Mouse (Mus musculus): ENCODE results near the gene Fbxo48. TPM values are rescaled to one million over a fixed set of nuclear protein-coding genes. Genes with fewer than 3 reads are reported as not detected.

The Fbxo48 gene
- 1 to 10 TPM; 1.7 to 2.7 TPM for total RNA-seq (2021)
- long read RNA-seq, experiment 1 = 0 reads
- long read RNA-seq, experiment 2, partial matches to known transcripts = 0 of 1 reads
- long read RNA-seq, experiment 2, other reads (novel, unspliced or antisense) = 1 of 1 reads

DNA sequence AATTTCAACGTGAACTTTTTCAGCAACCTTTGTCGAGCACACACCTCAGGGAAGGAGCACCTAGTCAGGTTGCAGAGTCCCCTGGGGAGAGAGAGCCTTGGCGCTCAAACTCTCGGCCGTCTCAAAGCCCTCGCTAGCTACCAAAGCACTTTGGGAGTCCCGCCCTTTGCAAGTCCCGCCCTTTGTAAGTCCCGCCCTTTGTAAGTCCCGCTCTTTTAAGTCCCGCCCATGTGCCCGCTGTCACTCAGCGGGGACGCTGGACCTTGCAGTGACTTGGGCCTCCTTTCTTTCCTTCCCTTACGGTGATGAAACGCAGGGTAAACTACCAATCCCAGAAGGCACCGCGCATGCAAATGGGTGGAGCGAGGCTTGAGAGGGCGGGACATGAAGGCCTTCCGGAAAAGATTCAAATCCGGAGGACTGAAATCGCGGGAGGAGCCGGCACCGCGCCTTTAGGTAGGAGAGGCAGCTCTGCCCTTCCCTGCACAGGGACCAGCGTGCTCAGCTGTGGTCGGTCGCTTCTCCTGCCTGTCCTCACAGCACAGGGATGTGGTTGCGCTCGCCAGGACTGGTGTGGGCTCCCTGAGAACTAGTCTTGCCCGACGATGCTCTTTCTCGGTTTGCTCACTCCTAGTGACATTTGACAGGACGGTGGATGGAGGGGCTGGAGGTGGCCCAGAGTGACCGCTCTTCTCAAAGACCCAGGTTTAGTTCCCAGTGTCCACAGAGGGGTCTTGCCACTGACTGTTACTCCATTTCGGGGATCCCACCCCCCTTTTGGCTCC lies at the start of gene Fbxo48:
Fbxo48 (plus strand) TSS at position 400 of the 785 bp plus-strand sequence.
- no peak for TF ChIP-seq CTCF (conservative IDR thresholded peaks at IDR 0.05)
- peak; percentile 94 to 97 for DNase-seq (ENCODE audit: low spot score in 2 of 2)
- Histone ChIP-seq H3K4me3 (peak within 1 kb of the TSS; percentile 77), H3K27ac (no peak within 1 kb of the TSS)

DNA sequence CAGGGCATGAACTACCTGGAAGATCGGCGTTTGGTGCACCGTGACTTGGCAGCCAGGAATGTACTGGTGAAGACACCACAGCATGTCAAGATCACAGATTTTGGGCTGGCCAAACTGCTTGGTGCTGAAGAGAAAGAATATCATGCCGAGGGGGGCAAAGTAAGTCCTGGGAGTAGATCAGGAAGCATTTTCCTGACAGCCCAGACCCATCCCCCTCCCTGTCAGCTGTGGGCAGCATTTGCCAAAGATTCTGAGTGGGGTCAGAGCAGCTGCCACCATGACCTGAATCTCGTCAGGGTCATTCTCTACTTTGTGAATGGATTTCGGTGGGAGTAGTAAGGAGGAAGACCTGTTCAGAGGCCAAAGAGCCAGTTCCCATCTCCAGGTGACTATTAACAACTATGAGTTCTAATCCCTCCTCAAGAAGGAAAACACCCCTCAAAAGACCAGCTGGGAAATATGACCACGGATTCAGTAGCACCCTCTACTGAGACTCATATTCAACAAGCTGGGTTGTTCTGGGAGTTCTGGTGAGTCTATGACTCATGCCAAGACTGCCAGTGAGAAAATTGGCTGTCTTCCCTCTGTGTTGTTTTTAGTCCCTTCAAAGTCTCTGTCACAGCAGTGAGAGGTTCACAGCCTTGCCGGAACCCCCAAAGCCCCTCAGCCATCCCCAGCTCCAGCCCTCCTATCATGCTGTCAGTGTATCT lies 46.7 kb upstream of the Fbxo48 start:
- peak overlapping the region; percentile 32 for H3K27ac ChIP-seq
- DNase-seq (ENCODE audit: low spot score in 2 of 2) = peak; percentile 27 to 53
- 0 out of 2 replicates have a peak, but pooled peaks have one; percentile 3 for TF ChIP-seq CTCF (conservative IDR thresholded peaks at IDR 0.05)
- no peak overlapping the region for H3K4me3 ChIP-seq

DNA sequence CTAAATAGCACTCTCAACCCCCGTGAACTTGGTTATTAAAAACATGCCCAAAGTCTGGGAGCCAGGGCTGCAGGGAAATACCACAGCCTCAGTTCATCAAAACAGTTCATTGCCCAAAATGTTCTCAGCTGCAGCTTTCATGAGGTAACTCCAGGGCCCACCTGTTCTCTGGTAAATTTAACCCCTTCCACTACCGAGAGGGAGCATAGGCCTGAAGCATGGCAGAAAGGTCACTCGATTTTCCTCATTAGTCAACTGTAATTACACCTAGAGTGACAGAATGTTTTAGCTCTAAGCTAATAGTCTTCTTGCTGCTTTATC lies 46.2 kb upstream of the Fbxo48 start:
- TF ChIP-seq CTCF (conservative IDR thresholded peaks at IDR 0.05) = no peak
- DNase-seq (ENCODE audit: low spot score in 2 of 2) = no peak
- Histone ChIP-seq H3K4me3 (no peak overlapping the region), H3K27ac (peak overlapping the region; percentile 32)

DNA sequence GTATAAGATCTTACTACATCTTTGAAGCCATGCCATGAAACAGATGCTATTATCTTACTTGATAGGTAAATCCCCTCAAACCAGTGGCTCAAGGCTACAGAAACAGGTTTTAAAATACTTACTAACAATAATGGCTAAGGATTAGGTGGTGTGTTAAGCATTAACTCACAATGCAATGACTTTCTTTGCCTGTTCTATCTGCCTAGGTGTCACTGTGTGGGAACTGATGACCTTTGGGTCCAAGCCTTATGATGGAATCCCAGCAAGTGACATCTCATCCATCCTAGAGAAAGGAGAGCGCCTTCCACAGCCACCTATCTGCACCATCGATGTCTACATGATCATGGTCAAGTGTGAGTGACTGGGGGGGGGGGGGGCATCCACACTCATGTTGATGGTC lies 44.6 kb upstream of the Fbxo48 start:
- no peak for TF ChIP-seq CTCF (conservative IDR thresholded peaks at IDR 0.05)
- H3K27ac ChIP-seq = no peak overlapping the region
- DNase-seq (ENCODE audit: low spot score in 2 of 2) = no peak
- H3K4me3 ChIP-seq = no peak overlapping the region

DNA sequence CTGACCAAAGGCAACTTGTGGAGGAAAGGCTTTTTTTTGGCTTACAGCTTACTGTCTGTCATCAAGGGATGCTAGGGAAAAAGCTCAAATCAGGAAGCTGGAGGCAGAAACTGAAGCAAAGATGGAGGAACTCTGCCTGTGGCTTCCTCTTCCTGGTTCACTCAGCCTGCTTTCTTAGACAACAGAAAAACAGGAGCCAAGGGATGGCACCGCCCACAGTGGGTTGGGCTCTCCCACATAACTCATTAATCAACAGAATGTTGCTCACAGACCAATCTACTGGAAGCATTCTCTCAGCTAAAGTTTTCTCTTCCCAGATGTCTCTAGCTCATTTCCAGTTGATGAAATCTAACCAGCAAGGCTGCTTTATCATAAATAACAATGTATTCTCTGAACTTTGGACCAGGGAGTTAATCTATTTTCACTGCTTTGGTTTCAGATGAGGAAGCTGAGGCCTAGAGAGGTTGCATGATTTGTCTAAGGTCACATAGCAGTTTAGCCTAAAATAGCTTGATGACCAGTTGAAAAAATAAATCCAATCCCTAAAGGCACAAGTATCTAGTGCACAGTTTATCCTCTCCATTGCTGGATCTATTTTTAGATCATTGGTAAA lies 43.6 kb upstream of the Fbxo48 start:
- no peak overlapping the region for H3K4me3 ChIP-seq
- no peak for TF ChIP-seq CTCF (conservative IDR thresholded peaks at IDR 0.05)
- no peak overlapping the region for H3K27ac ChIP-seq
- DNase-seq (ENCODE audit: low spot score in 2 of 2) = no peak

DNA sequence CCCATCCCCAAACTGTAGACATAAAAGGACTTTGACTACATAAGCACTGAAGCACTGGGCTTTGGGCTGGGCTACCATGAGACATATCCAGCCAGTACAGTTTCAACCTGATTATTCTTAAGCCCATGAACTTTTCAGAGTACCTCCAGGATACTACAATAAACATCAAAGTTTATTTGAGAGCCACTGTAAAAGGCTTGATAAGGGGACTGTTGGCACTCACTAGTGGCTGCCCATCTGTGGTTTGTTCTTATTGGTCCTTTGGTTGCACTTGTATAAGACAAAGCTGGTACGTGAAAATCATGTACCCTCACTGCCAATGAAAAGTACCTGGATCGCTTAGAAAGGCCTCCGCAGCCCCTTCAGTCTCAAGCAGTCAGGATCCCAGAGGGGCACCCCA lies 36.4 kb upstream of the Fbxo48 start:
- no peak for TF ChIP-seq CTCF (conservative IDR thresholded peaks at IDR 0.05)
- H3K27ac ChIP-seq = no peak overlapping the region
- no peak overlapping the region for H3K4me3 ChIP-seq
- no peak for DNase-seq (ENCODE audit: low spot score in 2 of 2)

DNA sequence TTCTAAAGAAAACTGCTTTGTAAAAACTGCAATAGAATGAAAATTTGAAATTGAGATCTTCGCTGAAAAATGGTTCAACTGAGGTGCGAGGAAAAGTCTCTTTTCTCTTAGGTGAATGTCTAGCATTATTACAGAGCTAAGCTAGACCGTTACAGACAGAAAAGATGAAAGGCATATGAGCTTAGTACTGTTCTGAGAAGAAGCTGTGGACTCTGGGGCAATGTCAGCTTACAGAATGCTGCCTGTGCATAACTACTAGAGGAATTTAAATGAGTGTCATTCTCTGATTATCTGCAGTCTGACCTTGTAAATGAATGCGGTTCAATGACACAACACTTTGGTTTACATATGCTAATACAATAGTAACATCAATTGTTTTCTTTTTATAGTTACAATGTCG lies 35.3 kb upstream of the Fbxo48 start:
- Histone ChIP-seq H3K27ac (no peak overlapping the region), H3K4me3 (no peak overlapping the region)
- no peak for DNase-seq (ENCODE audit: low spot score in 2 of 2)
- no peak for TF ChIP-seq CTCF (conservative IDR thresholded peaks at IDR 0.05)

DNA sequence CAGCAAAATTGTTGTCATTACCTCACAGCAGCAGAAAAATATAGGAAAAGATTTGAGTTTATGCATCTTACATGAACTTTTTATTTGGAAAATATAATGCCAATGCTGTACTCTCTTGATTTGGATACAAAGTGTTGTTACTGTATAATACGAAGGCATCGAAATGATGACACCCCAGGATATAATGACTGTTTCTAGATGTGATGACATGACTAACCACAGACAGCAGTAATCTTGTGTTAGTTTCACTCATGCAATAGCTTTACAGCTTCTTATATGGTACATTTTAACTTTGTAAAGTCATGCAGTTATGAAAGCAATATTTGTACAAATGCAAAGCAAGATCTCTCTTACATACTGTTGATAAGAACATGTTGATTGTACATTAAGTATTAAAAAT lies 33.7 kb upstream of the Fbxo48 start:
- Histone ChIP-seq H3K27ac (no peak overlapping the region), H3K4me3 (no peak overlapping the region)
- no peak for TF ChIP-seq CTCF (conservative IDR thresholded peaks at IDR 0.05)
- no peak for DNase-seq (ENCODE audit: low spot score in 2 of 2)

DNA sequence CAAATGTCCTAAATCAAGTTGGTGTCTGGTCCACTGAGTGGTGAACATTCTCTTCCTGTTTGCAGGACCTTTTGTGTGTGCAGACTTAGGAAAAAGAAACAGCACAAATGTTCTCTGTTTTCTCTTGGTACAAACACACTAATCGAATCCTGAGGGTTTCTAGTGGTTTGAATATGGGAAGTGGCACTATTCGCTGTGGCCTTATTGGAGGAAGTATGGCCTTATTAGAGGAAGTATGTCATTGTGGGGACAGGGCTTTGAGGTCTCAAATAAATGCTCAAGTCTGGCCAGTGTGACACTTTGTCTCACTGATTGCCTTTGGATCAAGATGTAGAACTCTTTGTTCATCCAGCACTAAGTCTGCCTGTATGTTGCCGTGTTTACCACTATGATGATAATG lies 19.0 kb upstream of the Fbxo48 start:
- no peak overlapping the region for H3K4me3 ChIP-seq
- DNase-seq (ENCODE audit: low spot score in 2 of 2) = no peak
- TF ChIP-seq CTCF (conservative IDR thresholded peaks at IDR 0.05) = no peak

DNA sequence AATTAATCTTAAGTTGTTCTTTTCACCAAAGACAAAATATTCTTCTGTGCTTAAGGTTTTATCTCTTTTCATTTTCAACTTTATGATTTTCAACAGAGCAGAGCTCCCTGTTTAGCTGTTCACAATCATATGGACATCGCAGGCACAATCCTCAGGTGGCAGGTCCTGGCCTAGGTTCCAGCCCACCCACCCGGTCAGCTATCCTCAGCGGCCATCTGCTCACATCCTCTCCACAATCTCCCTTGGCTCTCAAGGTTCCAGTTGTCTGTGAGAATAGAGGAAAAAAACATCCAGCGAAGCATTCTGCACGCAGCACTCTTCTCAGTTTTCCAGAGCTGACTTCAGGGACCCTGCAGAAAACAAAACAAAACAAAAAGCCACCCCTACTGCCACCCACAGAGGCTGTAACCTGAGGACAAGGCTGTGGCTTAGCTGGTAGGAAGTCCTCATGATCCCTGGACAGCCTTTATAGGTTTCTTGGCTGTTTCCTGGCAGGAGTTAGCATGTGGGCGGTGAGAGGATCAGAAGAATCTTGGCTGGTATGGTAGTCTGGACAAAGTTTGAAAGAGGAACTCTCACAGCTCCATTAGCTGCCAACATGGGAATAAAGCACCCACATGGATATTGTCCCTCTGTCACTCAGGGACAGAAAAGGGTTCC lies 15.5 kb upstream of the Fbxo48 start:
- Histone ChIP-seq H3K4me3 (no peak overlapping the region), H3K27ac (no peak overlapping the region)
- DNase-seq (ENCODE audit: low spot score in 2 of 2) = no peak
- no peak for TF ChIP-seq CTCF (conservative IDR thresholded peaks at IDR 0.05)

More for the DNA sequence above, 19.0 kb upstream of the Fbxo48 start:
- H3K27ac ChIP-seq = no peak overlapping the region

DNA sequence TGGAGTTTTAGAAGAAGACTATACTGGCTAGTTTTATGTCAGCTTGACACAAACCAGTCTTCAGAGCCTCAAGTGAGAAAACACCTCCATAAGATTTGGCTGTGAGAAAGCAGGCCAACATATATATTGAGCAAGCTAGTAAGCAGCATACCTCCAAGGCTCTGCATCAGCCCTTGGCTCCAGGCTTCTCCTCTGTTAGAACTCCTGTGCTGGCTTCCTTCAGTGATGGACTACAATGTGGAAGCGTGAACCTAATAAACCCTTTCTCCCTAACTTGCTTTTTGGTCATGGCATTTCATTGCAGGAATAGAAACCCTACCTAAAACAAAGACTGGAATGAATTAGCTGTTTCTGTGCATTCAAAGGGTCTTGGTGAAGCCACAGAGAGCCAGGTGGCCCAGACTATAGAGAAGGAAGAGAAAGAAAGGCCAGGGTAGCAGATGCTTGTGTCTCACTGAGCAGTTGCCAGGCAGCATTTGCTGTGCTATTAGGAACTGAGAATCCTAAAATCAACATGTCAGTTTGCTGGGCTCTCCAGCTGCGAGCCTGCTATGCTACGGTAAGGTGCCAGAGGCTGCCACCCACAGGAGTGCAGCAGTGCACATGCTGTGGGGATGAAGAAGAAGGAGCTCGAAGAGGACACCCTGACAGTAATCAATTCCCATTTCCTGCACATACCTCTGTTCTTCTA lies 9.9 kb upstream of the Fbxo48 start:
- TF ChIP-seq CTCF (conservative IDR thresholded peaks at IDR 0.05) = peak; percentile 22; the same call in 1 of the 2 replicates
- Histone ChIP-seq H3K4me3 (no peak overlapping the region), H3K27ac (peak overlapping the region; percentile 46; the same call in 1 of the 2 replicates)
- peak in 1 of 2 experiments; percentile 16 for DNase-seq (ENCODE audit: low spot score in 2 of 2)

DNA sequence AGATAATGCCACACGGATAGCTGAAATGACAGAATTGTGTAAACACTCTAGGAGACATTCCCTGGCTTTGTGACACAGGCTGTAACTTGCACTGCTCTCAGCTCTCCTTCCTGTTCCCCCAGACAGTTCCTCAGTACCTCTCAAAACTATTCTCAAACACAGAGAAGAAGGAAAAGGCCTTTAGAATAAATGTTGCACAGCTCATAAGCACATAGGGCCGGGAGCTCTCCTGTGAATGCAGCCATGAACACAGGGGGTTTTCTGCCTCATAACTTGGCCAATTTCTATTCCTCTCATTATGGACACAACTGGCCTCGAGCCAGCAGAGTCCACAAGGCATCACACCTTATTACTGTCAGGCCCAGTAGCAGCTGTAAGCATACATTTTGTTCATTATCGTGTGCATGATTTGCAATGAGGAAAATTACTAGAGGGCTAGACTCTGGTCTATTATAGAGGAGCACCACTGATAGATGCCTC lies 9.2 kb upstream of the Fbxo48 start:
- no peak for DNase-seq (ENCODE audit: low spot score in 2 of 2)
- peak overlapping the region; percentile 46; the same call in 1 of the 2 replicates for H3K27ac ChIP-seq
- no peak overlapping the region for H3K4me3 ChIP-seq
- no peak for TF ChIP-seq CTCF (conservative IDR thresholded peaks at IDR 0.05)
